ENCODE assay signal across 16 mouse cellular contexts in the genomic region with DNA sequence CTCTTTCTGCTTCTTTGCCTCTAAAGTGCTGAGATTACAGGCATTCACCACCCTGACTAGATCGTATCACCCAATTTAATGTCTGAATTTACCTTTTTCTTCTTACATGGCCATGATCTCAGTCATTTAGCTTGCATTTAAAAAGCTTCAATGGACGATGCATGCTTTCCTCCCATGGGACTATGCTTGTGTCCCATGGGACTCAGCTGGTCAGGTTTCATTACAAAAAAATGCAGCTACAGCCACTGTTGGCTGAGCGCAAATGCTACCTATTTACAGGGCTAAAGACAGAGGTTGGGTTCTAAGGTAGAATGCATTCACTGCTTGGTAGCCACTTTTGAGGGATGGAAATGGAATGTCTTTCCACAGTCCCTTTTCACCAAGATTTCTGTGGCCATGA. TPM values are rescaled to one million over a fixed set of nuclear protein-coding genes. Genes with fewer than 3 reads are reported as not detected.
"Had no signal": no experiment of that assay in that cellular context is flagged by ENCODE, and none has a peak within 500 bp of the region (broad histone marks: within the 10 kb centered on the region; RNA-seq: fewer than 3 reads in every experiment).

No protein-coding gene starts in this region.

- H3K36me3 ChIP-seq: lung, embryonic 15.5 days; midbrain, embryonic 13.5 days; midbrain, embryonic 15.5 days; neural tube, embryonic 12.5 days had no signal

- H3K9ac ChIP-seq: liver, postnatal 0 days; lung, embryonic 15.5 days; midbrain, embryonic 13.5 days; midbrain, embryonic 15.5 days; neural tube, embryonic 12.5 days had no signal

- H3K27me3 ChIP-seq: lung, embryonic 15.5 days; megakaryocyte, embryonic 14.5 days; midbrain, embryonic 13.5 days; midbrain, embryonic 15.5 days; neural tube, embryonic 12.5 days had no signal

- DNase-seq: liver, postnatal 0 days; lung, adult 2 months; lung, postnatal 14 days; lung, postnatal 36 days; right cerebral cortex, postnatal 14 days; thymus, adult 18-20 months; thymus, postnatal 14 days; thymus, postnatal 36 days had no signal

- H3K4me3 ChIP-seq: lung, embryonic 15.5 days; megakaryocyte, embryonic 14.5 days; midbrain, embryonic 13.5 days; midbrain, embryonic 15.5 days; neural tube, embryonic 12.5 days had no signal

- H3K27ac ChIP-seq: lung, embryonic 15.5 days; macrophage; midbrain, embryonic 13.5 days; midbrain, embryonic 15.5 days; neural tube, embryonic 12.5 days had no signal

- H3K4me1 ChIP-seq: lung, embryonic 15.5 days; megakaryocyte, embryonic 14.5 days; midbrain, embryonic 13.5 days; midbrain, embryonic 15.5 days; neural tube, embryonic 12.5 days had no signal

- H3K9me3 ChIP-seq: lung, embryonic 15.5 days; megakaryocyte, embryonic 14.5 days; midbrain, embryonic 13.5 days; midbrain, embryonic 15.5 days; neural tube, embryonic 12.5 days had no signal

- H3K4me2 ChIP-seq: lung, embryonic 15.5 days; midbrain, embryonic 11.5 days; midbrain, embryonic 13.5 days; midbrain, embryonic 15.5 days; neural tube, embryonic 12.5 days had no signal

RNA-seq across cellular contexts. Expression of gene Trp63, which starts 32.2 kb away (rescaled TPM):
- total RNA-seq: monocyte, adult 5-6 weeks had no signal
- polyA plus RNA-seq: macrophage had no signal
